37 mouse cellular contexts compared by ENCODE assay signal in genomic region chr5:147322183-147322582, GRCm38 (mm10). TPM values are rescaled to one million over a fixed set of nuclear protein-coding genes. Genes with fewer than 3 reads are reported as not detected.
DNase-seq lines count a peak whose midpoint lies in the region; ATAC-seq and TF ChIP-seq lines count a peak whose summit lies in the region.
"Had no signal": no experiment of that assay in that cellular context is flagged by ENCODE, and none has a peak within 500 bp of the region (broad histone marks: within the 10 kb centered on the region; RNA-seq: fewer than 3 reads in every experiment).

Urad (minus strand) TSS chr5:147322440.

- H3K9me3 ChIP-seq in intestine, embryonic 15.5 days: no peaks in the 10 kb centered on the region
- no peaks in the 10 kb centered on the region for H3K9me3 ChIP-seq in intestine, embryonic 16.5 days (ENCODE audit: control insufficient read depth, low read length)
- no peaks in the 10 kb centered on the region for H3K9me3 ChIP-seq in CH12.LX (replicated peaks; ENCODE audit: low read length)
- H3K9me3 ChIP-seq in liver, embryonic 11.5 days (ENCODE audit: control insufficient read depth, low read length): no peaks in the 10 kb centered on the region
- no peaks in the 10 kb centered on the region for H3K9me3 ChIP-seq in liver, embryonic 16.5 days (replicated peaks; ENCODE audit: control insufficient read depth, low read length)
- H3K9me3 ChIP-seq: embryonic facial prominence, embryonic 12.5 days; forebrain, embryonic 10.5 days; heart, embryonic 10.5 days; hindbrain, embryonic 13.5 days; limb, embryonic 13.5 days; midbrain, embryonic 12.5 days; neural tube, embryonic 12.5 days had no signal

- ATAC-seq in intestine, embryonic 15.5 days: no peak
- ATAC-seq in intestine, embryonic 16.5 days: no peak
- 0 out of 2 replicates have a peak, but pooled peaks have one; percentile 35 for ATAC-seq in liver, embryonic 11.5 days (replicated peaks; ENCODE audit: low FRiP score)
- peak; percentile 84 for ATAC-seq in liver, embryonic 16.5 days (ENCODE audit: low read depth)
- ATAC-seq: activated CD4-positive, CD25-positive, alpha-beta regulatory T cell, adult 4 months; forebrain, postnatal 0 days had no signal

- no peak within 1 kb of the TSS for H3K9ac ChIP-seq in intestine, embryonic 15.5 days
- H3K9ac ChIP-seq in intestine, embryonic 16.5 days (ENCODE audit: low read depth, low read length): no peak within 1 kb of the TSS
- H3K9ac ChIP-seq in CH12.LX (ENCODE audit: insufficient read depth, low read depth): no peak within 1 kb of the TSS
- H3K9ac ChIP-seq in liver, embryonic 11.5 days (ENCODE audit: low read depth, low read length): no peak within 1 kb of the TSS
- no peak within 1 kb of the TSS; the same call in 1 of the 2 replicates for H3K9ac ChIP-seq in liver, embryonic 16.5 days (ENCODE audit: low read depth, low read length)
- H3K9ac ChIP-seq: embryonic facial prominence, embryonic 12.5 days; forebrain, postnatal 0 days; hindbrain, embryonic 13.5 days; limb, embryonic 13.5 days; lung, embryonic 14.5 days; midbrain, embryonic 12.5 days; neural tube, embryonic 12.5 days had no signal

- TF ChIP-seq EP300 in CH12.LX (IDR thresholded peaks at IDR 0.05; ENCODE audit: low read length): no peak

- H3K36me3 ChIP-seq in intestine, embryonic 15.5 days: no peaks in the 10 kb centered on the region
- H3K36me3 ChIP-seq in intestine, embryonic 16.5 days (ENCODE audit: control insufficient read depth, insufficient read depth, low read length): no peaks in the 10 kb centered on the region
- H3K36me3 ChIP-seq in CH12.LX (replicated peaks in 1 of 2; ENCODE audit: control insufficient read depth in 1 of 2, insufficient read depth in 1 of 2, low read length in 1 of 2): no peaks in the 10 kb centered on the region
- no peaks in the 10 kb centered on the region for H3K36me3 ChIP-seq in liver, embryonic 11.5 days (ENCODE audit: control insufficient read depth, insufficient read depth, low read length)
- no peaks in the 10 kb centered on the region for H3K36me3 ChIP-seq in liver, embryonic 16.5 days (ENCODE audit: control insufficient read depth, insufficient read depth)
- no peaks in the 10 kb centered on the region for H3K36me3 ChIP-seq in kidney, adult 2 months (ENCODE audit: control insufficient read depth, insufficient read depth, low read length)
- H3K36me3 ChIP-seq: embryonic facial prominence, embryonic 12.5 days; forebrain, embryonic 10.5 days; heart, embryonic 10.5 days; hindbrain, embryonic 13.5 days; limb, embryonic 13.5 days; midbrain, embryonic 12.5 days; neural tube, embryonic 12.5 days had no signal

- dilution Hi-C loops in CH12.LX (cut with MboI; ENCODE audit: extremely low pct_ligation_motif_present, extremely low pct_unique_long_range_greater_than_20kb, low sequenced_read_pairs): no loop called here

- 53% methylated on average over 8 of the region's 8 CpGs for whole genome bisulfite sequencing in intestine, embryonic 15.5 days
- WGBS in intestine, embryonic 16.5 days: 59% methylated on average over 8 of the region's 8 CpGs
- 63% methylated on average over 8 of the region's 8 CpGs for WGBS in liver, embryonic 11.5 days
- WGBS in liver, embryonic 16.5 days (ENCODE audit: insufficient replicate concordance): 48% methylated on average over 8 of the region's 8 CpGs
- WGBS in kidney, adult 2 months: 71% methylated on average over 8 of the region's 8 CpGs

- no peak within 1 kb of the TSS for H3K4me3 ChIP-seq in intestine, embryonic 15.5 days (replicated peaks)
- H3K4me3 ChIP-seq in intestine, embryonic 16.5 days (ENCODE audit: low read length): no peak within 1 kb of the TSS
- no peak within 1 kb of the TSS for H3K4me3 ChIP-seq in CH12.LX (replicated peaks in 1 of 3; ENCODE audit: low read depth in 2 of 3, low read length in 2 of 3, poor library complexity in 1 of 3)
- no peak within 1 kb of the TSS for H3K4me3 ChIP-seq in liver, embryonic 11.5 days (ENCODE audit: low read depth, low read length)
- H3K4me3 ChIP-seq in liver, embryonic 16.5 days (ENCODE audit: low read depth, low read length): 0 out of 2 replicates have a peak within 1 kb of the TSS, but pooled peaks have one; percentile 5
- no peak within 1 kb of the TSS for H3K4me3 ChIP-seq in kidney, adult 2 months (ENCODE audit: insufficient read depth, low read depth, low read length)
- H3K4me3 ChIP-seq: embryonic facial prominence, embryonic 12.5 days; forebrain, embryonic 10.5 days; heart, embryonic 10.5 days; hindbrain, embryonic 13.5 days; limb, embryonic 13.5 days; midbrain, embryonic 12.5 days; myocyte; neural tube, embryonic 12.5 days had no signal

- in situ Hi-C loops in CH12.LX (cut with MboI; ENCODE audit: low pct_ligation_motif_present, low pct_unique_long_range_greater_than_20kb, low sequenced_read_pairs): loop anchor here (25.0 kb wide), 1 partner anchor 635 kb away; no protein-coding TSS in a partner anchor

- no peak for TF ChIP-seq RAD21 in CH12.LX (IDR thresholded peaks at IDR 0.05; ENCODE audit: low read depth, low read length)

- H3K4me2 ChIP-seq in intestine, embryonic 15.5 days (replicated peaks): peak within 1 kb of the TSS; percentile 26; the same call in 1 of the 2 replicates
- H3K4me2 ChIP-seq in intestine, embryonic 16.5 days (ENCODE audit: low read depth, low read length): no peak within 1 kb of the TSS
- H3K4me2 ChIP-seq in CH12.LX (ENCODE audit: insufficient read depth, low read depth, poor library complexity, severe bottlenecking): peak within 1 kb of the TSS; percentile 46; the same call in 1 of the 2 replicates
- peak within 1 kb of the TSS; percentile 34; the same call in 1 of the 2 replicates for H3K4me2 ChIP-seq in liver, embryonic 11.5 days
- peak within 1 kb of the TSS; percentile 17; the same call in 1 of the 2 replicates for H3K4me2 ChIP-seq in liver, embryonic 16.5 days (ENCODE audit: low read depth, low read length)
- H3K4me2 ChIP-seq: embryonic facial prominence, embryonic 12.5 days; hindbrain, embryonic 13.5 days; limb, embryonic 13.5 days; lung, embryonic 14.5 days; midbrain, embryonic 12.5 days; neural tube, embryonic 12.5 days had no signal

- H3K79me2 ChIP-seq in CH12.LX (replicated peaks; ENCODE audit: control insufficient read depth, extremely low read depth, insufficient read depth, poor library complexity, severe bottlenecking): no peaks in the 10 kb centered on the region

- no peak for TF ChIP-seq POLR2A in CH12.LX (IDR thresholded peaks at IDR 0.05; ENCODE audit: low read depth, low read length)
- no peak for TF ChIP-seq POLR2A in kidney, adult 2 months (IDR thresholded peaks at IDR 0.05; ENCODE audit: low read depth, low read length)

- no peak for DNase-seq in CH12.LX (ENCODE audit: extremely low read depth)
- no peak for DNase-seq in liver, embryonic 11.5 days (ENCODE audit: low spot score)
- no peak for DNase-seq in kidney, adult 2 months
- DNase-seq: adrenal gland, adult 8-10 months; B cell, adult 2 months; cerebellum, adult 9-10 months; cerebellum, postnatal 36 days; forebrain, postnatal 0 days; gastrocnemius, postnatal 14 days; heart, postnatal 36 days; kidney, adult 8-10 months; kidney, postnatal 4 days; lung, embryonic 14.5 days; lung, postnatal 14 days; right cerebral cortex, adult 18-20 months; spleen, adult 18-20 months had no signal

- peaks cover 30% of the 10 kb centered on the region for H3K27me3 ChIP-seq in intestine, embryonic 15.5 days (replicated peaks)
- peaks cover 7% of the 10 kb centered on the region; the same call in 1 of the 2 replicates for H3K27me3 ChIP-seq in intestine, embryonic 16.5 days (replicated peaks; ENCODE audit: control insufficient read depth, insufficient read depth, low read length)
- peaks cover 21% of the 10 kb centered on the region for H3K27me3 ChIP-seq in CH12.LX (replicated peaks)
- peaks cover 44% of the 10 kb centered on the region for H3K27me3 ChIP-seq in liver, embryonic 11.5 days (replicated peaks; ENCODE audit: control insufficient read depth, insufficient read depth, low read length)
- H3K27me3 ChIP-seq in liver, embryonic 16.5 days (ENCODE audit: control insufficient read depth, insufficient read depth, low read depth, low read length): peaks cover 15% of the 10 kb centered on the region
- no peaks in the 10 kb centered on the region for H3K27me3 ChIP-seq in kidney, adult 2 months (replicated peaks; ENCODE audit: control insufficient read depth, insufficient read depth, low read length)

- no peak for TF ChIP-seq CTCF in CH12.LX (conservative IDR thresholded peaks at IDR 0.05 in 1 of 2, IDR thresholded peaks at IDR 0.05 in 1 of 2; ENCODE audit: low read depth in 2 of 2, low read length in 2 of 2)
- no peak for TF ChIP-seq CTCF in kidney, adult 2 months (conservative IDR thresholded peaks at IDR 0.05; ENCODE audit: insufficient read depth, insufficient read length, low read depth, low read length)

- 0 out of 2 replicates have a peak, but pooled peaks cover 3% of the 10 kb centered on the region for H3K4me1 ChIP-seq in intestine, embryonic 15.5 days (replicated peaks)
- H3K4me1 ChIP-seq in intestine, embryonic 16.5 days (ENCODE audit: control insufficient read depth, insufficient read depth, low read length): 0 out of 2 replicates have a peak, but pooled peaks cover 3% of the 10 kb centered on the region
- no peaks in the 10 kb centered on the region for H3K4me1 ChIP-seq in CH12.LX (ENCODE audit: control insufficient read depth in 1 of 2, insufficient read depth in 2 of 2)
- H3K4me1 ChIP-seq in liver, embryonic 11.5 days (replicated peaks; ENCODE audit: control insufficient read depth, insufficient read depth, low read length): 0 out of 2 replicates have a peak, but pooled peaks cover 2% of the 10 kb centered on the region
- no peaks in the 10 kb centered on the region for H3K4me1 ChIP-seq in liver, embryonic 16.5 days (ENCODE audit: control insufficient read depth, low read depth, low read length)
- H3K4me1 ChIP-seq in kidney, adult 2 months (ENCODE audit: control insufficient read depth, insufficient read depth, low read length): no peaks in the 10 kb centered on the region
- H3K4me1 ChIP-seq: embryonic facial prominence, embryonic 12.5 days; forebrain, embryonic 10.5 days; heart, embryonic 10.5 days; hindbrain, embryonic 13.5 days; limb, embryonic 13.5 days; midbrain, embryonic 12.5 days; neural tube, embryonic 12.5 days had no signal

- H3K27ac ChIP-seq in intestine, embryonic 15.5 days: no peak within 1 kb of the TSS
- H3K27ac ChIP-seq in intestine, embryonic 16.5 days (ENCODE audit: low read length): no peak within 1 kb of the TSS
- H3K27ac ChIP-seq in CH12.LX (ENCODE audit: insufficient read depth, low read depth): no peak within 1 kb of the TSS
- no peak within 1 kb of the TSS; the same call in 1 of the 2 replicates for H3K27ac ChIP-seq in liver, embryonic 11.5 days (ENCODE audit: low read depth, low read length)
- peak within 1 kb of the TSS; percentile 16; the same call in 1 of the 2 replicates for H3K27ac ChIP-seq in liver, embryonic 16.5 days (ENCODE audit: low read length)
- no peak within 1 kb of the TSS for H3K27ac ChIP-seq in kidney, adult 2 months (ENCODE audit: insufficient read depth, low read depth, low read length)
- H3K27ac ChIP-seq: embryonic facial prominence, embryonic 12.5 days; forebrain, embryonic 10.5 days; heart, embryonic 10.5 days; hindbrain, embryonic 13.5 days; kidney, postnatal 0 days; limb, embryonic 13.5 days; midbrain, embryonic 12.5 days; neural tube, embryonic 12.5 days had no signal

RNA-seq across cellular contexts. Expression of gene Urad, which starts in this region (rescaled TPM):
- polyA plus RNA-seq in intestine, embryonic 15.5 days (2015; fragmentation: Nextera tagmentation; extraction: Ambion mirVana): 1.6 and 1.7 TPM in 2 replicates
- polyA plus RNA-seq in intestine, embryonic 16.5 days (2015; fragmentation: Nextera tagmentation; extraction: Ambion mirVana): 2.6 TPM in 2 replicates
- total RNA-seq in CH12.LX (2012; rRNA removed): not detected in 2 replicates
- not detected in 2 replicates for total RNA-seq in CH12.LX (2014; rRNA removed)
- not detected in 2 replicates for polyA plus RNA-seq in CH12.LX (2012; ENCODE audit: insufficient read length, low read depth)
- polyA plus RNA-seq in liver, embryonic 11.5 days (2014; fragmentation: Nextera tagmentation; extraction: Ambion mirVana): 0.49 and 0.53 TPM in 2 replicates
- polyA plus RNA-seq in liver, embryonic 16.5 days (2015; fragmentation: Nextera tagmentation; extraction: Ambion mirVana): 1.6 and 1.8 TPM in 2 replicates
- polyA plus RNA-seq in kidney, adult 2 months (2012; rRNA removed): not detected in 2 replicates
- total RNA-seq: ES-E14; forebrain, postnatal 0 days; gastrocnemius, postnatal 14 days; granulocyte monocyte progenitor cell, adult 5-6 weeks; heart, postnatal 36 days; layer of hippocampus, adult 8-10 months; layer of hippocampus, postnatal 25 days; left cerebral cortex, adult 8-10 months; left cerebral cortex, postnatal 36 days; midbrain, postnatal 0 days had no signal
- polyA plus RNA-seq: activated CD4-positive, CD25-positive, alpha-beta regulatory T cell, adult 4 months; embryonic facial prominence, embryonic 12.5 days; forebrain, embryonic 10.5 days; forebrain, postnatal 0 days; heart, embryonic 10.5 days; heart, embryonic 16.5 days; hindbrain, embryonic 13.5 days; kidney, postnatal 0 days; limb, embryonic 13.5 days; lung, embryonic 14.5 days; midbrain, embryonic 12.5 days; midbrain, postnatal 0 days; myocyte; neural tube, embryonic 12.5 days had no signal

Comparison
In these comparisons a context has a peak if more than half of its experiments do, and no peak if none do; other contexts are left out.
1. Peak in ATAC-seq and H3K4me2 ChIP-seq in liver, embryonic 11.5 days; RNA of the gene not detected or under 1 TPM.